ENCODE assay signal across 12 mouse cellular contexts in genomic region chr19:34553021-34553420, GRCm38 (mm10). TPM values are rescaled to one million over a fixed set of nuclear protein-coding genes. Genes with fewer than 3 reads are reported as not detected.
A peak's percentile ranks its signal among the peaks of the same experiment; 100 is the strongest.
DNase-seq lines count a peak whose midpoint lies in the region; ATAC-seq and TF ChIP-seq lines count a peak whose summit lies in the region.
"Had no signal": no experiment of that assay in that cellular context is flagged by ENCODE, and none has a peak within 500 bp of the region (broad histone marks: within the 10 kb centered on the region; RNA-seq: fewer than 3 reads in every experiment).

No protein-coding gene starts in this region.

- H3K9me3 ChIP-seq in kidney, embryonic 14.5 days (ENCODE audit: control insufficient read depth, low read length), result no peaks in the 10 kb centered on the region
- H3K9me3 ChIP-seq in heart, embryonic 12.5 days (replicated peaks), result no peaks in the 10 kb centered on the region
- H3K9me3 ChIP-seq in lung, postnatal 0 days (ENCODE audit: low read length), result no peaks in the 10 kb centered on the region; the same call in 1 of the 2 replicates
- H3K9me3 ChIP-seq: G1E; hindbrain, embryonic 15.5 days; midbrain, embryonic 12.5 days had no signal

- DNase-seq in kidney, postnatal 14 days, result peak; percentile 31
- peak; percentile 85 for DNase-seq in lung, postnatal 0 days (ENCODE audit: low spot score)
- no peak for DNase-seq in left cerebral cortex, postnatal 4 days
- DNase-seq in ovary, postnatal 36 days (ENCODE audit: low spot score), result no peak
- DNase-seq in thymus, postnatal 0 days (ENCODE audit: low spot score), result no peak
- DNase-seq: right cerebral cortex, postnatal 4 days had no signal

- ATAC-seq in kidney, embryonic 14.5 days (ENCODE audit: low FRiP score, low TSS enrichment), result no peak
- ATAC-seq in heart, embryonic 12.5 days (ENCODE audit: insufficient number of reproducible peaks, low FRiP score), result no peak
- ATAC-seq in lung, postnatal 0 days, result peak; percentile 43

- H3K4me2 ChIP-seq in kidney, embryonic 14.5 days (replicated peaks; ENCODE audit: low read depth, low read length), result no peak overlapping the region
- peak overlapping the region; percentile 39 for H3K4me2 ChIP-seq in heart, embryonic 12.5 days
- peak overlapping the region; percentile 23; the same call in 1 of the 2 replicates for H3K4me2 ChIP-seq in lung, postnatal 0 days (replicated peaks; ENCODE audit: low read depth, low read length)
- H3K4me2 ChIP-seq: hindbrain, embryonic 15.5 days; midbrain, embryonic 12.5 days had no signal

- H3K9ac ChIP-seq in kidney, embryonic 14.5 days (ENCODE audit: low read depth, low read length), result no peak overlapping the region
- no peak overlapping the region for H3K9ac ChIP-seq in heart, embryonic 12.5 days
- no peak overlapping the region for H3K9ac ChIP-seq in lung, postnatal 0 days (replicated peaks; ENCODE audit: low read depth)
- H3K9ac ChIP-seq: hindbrain, embryonic 15.5 days; midbrain, embryonic 12.5 days had no signal

- no peak overlapping the region for H3K4me3 ChIP-seq in kidney, embryonic 14.5 days (ENCODE audit: low read length)
- peak overlapping the region; percentile 4; the same call in 1 of the 2 replicates for H3K4me3 ChIP-seq in bone marrow macrophage, adult 2 months (ENCODE audit: insufficient read depth, low read length)
- no peak overlapping the region; the same call in 1 of the 2 replicates for H3K4me3 ChIP-seq in heart, embryonic 12.5 days
- no peak overlapping the region for H3K4me3 ChIP-seq in lung, postnatal 0 days (ENCODE audit: low read depth, low read length)
- H3K4me3 ChIP-seq: hindbrain, embryonic 15.5 days; midbrain, embryonic 12.5 days had no signal

- no peak for TF ChIP-seq CTCF in bone marrow macrophage, adult 2 months (IDR thresholded peaks at IDR 0.05; ENCODE audit: low read depth, low read length)
- TF ChIP-seq CTCF in lung, postnatal 0 days (IDR thresholded peaks at IDR 0.05), result no peak

- WGBS in kidney, embryonic 14.5 days, result 72% methylated on average over 6 of the region's 6 CpGs
- WGBS in heart, embryonic 12.5 days, result 47% methylated on average over 6 of the region's 6 CpGs
- 24% methylated on average over 6 of the region's 6 CpGs for WGBS in lung, postnatal 0 days

- TF ChIP-seq POLR2A in bone marrow macrophage, adult 2 months (IDR thresholded peaks at IDR 0.05; ENCODE audit: borderline replicate concordance, low read depth, low read length), result no peak

- TF ChIP-seq EP300 in lung, postnatal 0 days (IDR thresholded peaks at IDR 0.05), result peak; percentile 73

- no peaks in the 10 kb centered on the region for H3K27me3 ChIP-seq in kidney, embryonic 14.5 days (ENCODE audit: control insufficient read depth, insufficient read depth, low read length)
- H3K27me3 ChIP-seq in heart, embryonic 12.5 days (replicated peaks), result no peaks in the 10 kb centered on the region
- H3K27me3 ChIP-seq in lung, postnatal 0 days (replicated peaks; ENCODE audit: insufficient read depth, low read length), result no peaks in the 10 kb centered on the region
- H3K27me3 ChIP-seq: hindbrain, embryonic 15.5 days; midbrain, embryonic 12.5 days had no signal

- H3K36me3 ChIP-seq in kidney, embryonic 14.5 days (ENCODE audit: control insufficient read depth, insufficient read depth, low read length), result no peaks in the 10 kb centered on the region
- no peaks in the 10 kb centered on the region for H3K36me3 ChIP-seq in heart, embryonic 12.5 days
- H3K36me3 ChIP-seq in lung, postnatal 0 days (ENCODE audit: insufficient read depth, low read length), result no peaks in the 10 kb centered on the region
- H3K36me3 ChIP-seq: G1E; hindbrain, embryonic 15.5 days; midbrain, embryonic 12.5 days had no signal

- H3K4me1 ChIP-seq in kidney, embryonic 14.5 days (ENCODE audit: control insufficient read depth, insufficient read depth, low read length), result 0 out of 2 replicates have a peak, but pooled peaks cover 3% of the 10 kb centered on the region
- peaks cover 20% of the 10 kb centered on the region for H3K4me1 ChIP-seq in bone marrow macrophage, adult 2 months (ENCODE audit: control insufficient read depth, insufficient read depth, low read length)
- H3K4me1 ChIP-seq in heart, embryonic 12.5 days (replicated peaks), result peaks cover 26% of the 10 kb centered on the region
- H3K4me1 ChIP-seq in lung, postnatal 0 days (ENCODE audit: insufficient read depth, low read depth, low read length), result peaks cover 6% of the 10 kb centered on the region

- H3K27ac ChIP-seq in kidney, embryonic 14.5 days (ENCODE audit: low read depth, low read length), result no peak overlapping the region
- H3K27ac ChIP-seq in bone marrow macrophage, adult 2 months (ENCODE audit: insufficient read depth, low read depth, low read length), result peak overlapping the region; percentile 61
- H3K27ac ChIP-seq in heart, embryonic 12.5 days (ENCODE audit: poor library complexity, severe bottlenecking), result peak overlapping the region; percentile 67
- peak overlapping the region; percentile 48 for H3K27ac ChIP-seq in lung, postnatal 0 days (ENCODE audit: low read length)
- H3K27ac ChIP-seq: hindbrain, embryonic 15.5 days; midbrain, embryonic 12.5 days had no signal

- intact Hi-C loops in left cerebral cortex, postnatal 4 days (cut with DNase I), result loop anchor here (10.0 kb wide), 2 partner anchors 218 to 308 kb away; no protein-coding TSS in a partner anchor

RNA-seq across cellular contexts. Expression of gene Ifit2, which starts 2.5 kb away (rescaled TPM):
- polyA plus RNA-seq in kidney, embryonic 14.5 days (2014; fragmentation: Nextera tagmentation; extraction: Ambion mirVana), result 3.9 and 9.8 TPM in 2 replicates
- polyA plus RNA-seq in bone marrow macrophage, adult 2 months (2012; ENCODE audit: insufficient read depth, insufficient read length, missing spikeins), result 42.7 and 46.3 TPM in 2 replicates
- polyA plus RNA-seq in heart, embryonic 12.5 days (2016; fragmentation: Nextera tagmentation; extraction: Ambion mirVana), result 6.6 and 8.2 TPM in 2 replicates
- 9.1 and 10.7 TPM in 2 replicates for polyA plus RNA-seq in lung, postnatal 0 days (2015; fragmentation: Nextera tagmentation; extraction: Ambion mirVana)
- 1 to 10 TPM; 6.3 to 7.2 TPM for total RNA-seq in left cerebral cortex, postnatal 4 days (2021)
- 17.2 and 17.8 TPM in 2 replicates for polyA plus RNA-seq in thymus, postnatal 0 days (2015; fragmentation: Nextera tagmentation; extraction: Ambion mirVana)
- polyA plus RNA-seq: G1E had no signal

RNA-seq across cellular contexts. Expression of gene Lipa, which starts 25.7 kb away (rescaled TPM):
- 22.0 and 26.7 TPM in 2 replicates for polyA plus RNA-seq in kidney, embryonic 14.5 days (2014; fragmentation: Nextera tagmentation; extraction: Ambion mirVana)
- 991 and 1,052 TPM in 2 replicates for polyA plus RNA-seq in bone marrow macrophage, adult 2 months (2012; ENCODE audit: insufficient read depth, insufficient read length, missing spikeins)
- polyA plus RNA-seq in heart, embryonic 12.5 days (2016; fragmentation: Nextera tagmentation; extraction: Ambion mirVana), result 38.7 and 41.4 TPM in 2 replicates
- polyA plus RNA-seq in lung, postnatal 0 days (2015; fragmentation: Nextera tagmentation; extraction: Ambion mirVana), result 46.4 and 54.9 TPM in 2 replicates
- 10 to 100 TPM; 15.1 to 16.0 TPM for total RNA-seq in left cerebral cortex, postnatal 4 days (2021)
- polyA plus RNA-seq in thymus, postnatal 0 days (2015; fragmentation: Nextera tagmentation; extraction: Ambion mirVana), result 146 and 150 TPM in 2 replicates
- polyA plus RNA-seq: G1E had no signal

RNA-seq across cellular contexts. Expression of gene Ifit3, which starts 30.3 kb away (rescaled TPM):
- polyA plus RNA-seq in kidney, embryonic 14.5 days (2014; fragmentation: Nextera tagmentation; extraction: Ambion mirVana), result 0.73 and 0.80 TPM in 2 replicates
- polyA plus RNA-seq in bone marrow macrophage, adult 2 months (2012; ENCODE audit: insufficient read depth, insufficient read length, missing spikeins), result 129 and 136 TPM in 2 replicates
- 0.69 and 0.90 TPM in 2 replicates for polyA plus RNA-seq in heart, embryonic 12.5 days (2016; fragmentation: Nextera tagmentation; extraction: Ambion mirVana)
- 7.1 and 9.6 TPM in 2 replicates for polyA plus RNA-seq in lung, postnatal 0 days (2015; fragmentation: Nextera tagmentation; extraction: Ambion mirVana)
- 1 to 10 TPM in 1 of 2 experiments, under 1 TPM in 1; 0.81 to 1.0 TPM for total RNA-seq in left cerebral cortex, postnatal 4 days (2021)
- polyA plus RNA-seq in thymus, postnatal 0 days (2015; fragmentation: Nextera tagmentation; extraction: Ambion mirVana), result 32.1 and 40.7 TPM in 2 replicates
- polyA plus RNA-seq: G1E had no signal

RNA-seq across cellular contexts. Expression of gene Ifit1bl1, which starts 48.7 kb away (rescaled TPM):
- polyA plus RNA-seq in kidney, embryonic 14.5 days (2014; fragmentation: Nextera tagmentation; extraction: Ambion mirVana), result 0.20 TPM in 1 of 2 replicates, not detected in the other
- polyA plus RNA-seq in bone marrow macrophage, adult 2 months (2012; ENCODE audit: insufficient read depth, insufficient read length, missing spikeins), result 3.0 and 4.2 TPM in 2 replicates
- polyA plus RNA-seq in heart, embryonic 12.5 days (2016; fragmentation: Nextera tagmentation; extraction: Ambion mirVana), result 1.00 and 1.5 TPM in 2 replicates
- polyA plus RNA-seq in lung, postnatal 0 days (2015; fragmentation: Nextera tagmentation; extraction: Ambion mirVana), result 0.90 and 1.1 TPM in 2 replicates
- total RNA-seq in left cerebral cortex, postnatal 4 days (2021), result 1 to 10 TPM; 1.1 to 1.2 TPM
- 1.5 and 2.4 TPM in 2 replicates for polyA plus RNA-seq in thymus, postnatal 0 days (2015; fragmentation: Nextera tagmentation; extraction: Ambion mirVana)
- polyA plus RNA-seq: G1E had no signal

RNA-seq across cellular contexts. Expression of gene Ifit3b, which starts 54.7 kb away (rescaled TPM):
- polyA plus RNA-seq in kidney, embryonic 14.5 days (2014; fragmentation: Nextera tagmentation; extraction: Ambion mirVana), result 0.41 TPM in 1 of 2 replicates, not detected in the other
- polyA plus RNA-seq in bone marrow macrophage, adult 2 months (2012; ENCODE audit: insufficient read depth, insufficient read length, missing spikeins), result 21.1 and 25.0 TPM in 2 replicates
- 0.19 and 0.46 TPM in 2 replicates for polyA plus RNA-seq in heart, embryonic 12.5 days (2016; fragmentation: Nextera tagmentation; extraction: Ambion mirVana)
- 2.0 and 2.3 TPM in 2 replicates for polyA plus RNA-seq in lung, postnatal 0 days (2015; fragmentation: Nextera tagmentation; extraction: Ambion mirVana)
- under 1 TPM in 1 of 2 experiments, not detected in 1; 0.34 TPM for total RNA-seq in left cerebral cortex, postnatal 4 days (2021)
- polyA plus RNA-seq in thymus, postnatal 0 days (2015; fragmentation: Nextera tagmentation; extraction: Ambion mirVana), result 6.6 and 7.7 TPM in 2 replicates
- total RNA-seq: G1E had no signal
- polyA plus RNA-seq: G1E had no signal

Comparison
In these comparisons a context has a peak if more than half of its experiments do, and no peak if none do; other contexts are left out.
1. DNase-seq: peak in kidney, postnatal 14 days (single experiment) and lung, postnatal 0 days (single experiment); none in left cerebral cortex, postnatal 4 days (single experiment), ovary, postnatal 36 days (single experiment) and thymus, postnatal 0 days (single experiment).